Mouse (Mus musculus): ENCODE measurements around the gene Dip2a. TPM values are rescaled to one million over a fixed set of nuclear protein-coding genes. Genes with fewer than 3 reads are reported as not detected.
A peak's percentile ranks its signal among the peaks of the same experiment; 100 is the strongest.

Dip2a gene
- 10 to 100 TPM; 30.8 to 39.4 TPM for total RNA-seq (2021)
- long read RNA-seq, experiment 1, full-length matches to known transcripts, result 2 of 10 reads
- long read RNA-seq, experiment 1, partial matches to known transcripts, result 3 of 10 reads
- long read RNA-seq, experiment 1, other reads (novel, unspliced or antisense), result 5 of 10 reads
- long read RNA-seq, experiment 2, full-length matches to known transcripts, result 1 of 1 reads
- long read RNA-seq, experiment 2, partial matches to known transcripts, result 0 of 1 reads
- long read RNA-seq, experiment 2, other reads (novel, unspliced or antisense), result 0 of 1 reads

DNA sequence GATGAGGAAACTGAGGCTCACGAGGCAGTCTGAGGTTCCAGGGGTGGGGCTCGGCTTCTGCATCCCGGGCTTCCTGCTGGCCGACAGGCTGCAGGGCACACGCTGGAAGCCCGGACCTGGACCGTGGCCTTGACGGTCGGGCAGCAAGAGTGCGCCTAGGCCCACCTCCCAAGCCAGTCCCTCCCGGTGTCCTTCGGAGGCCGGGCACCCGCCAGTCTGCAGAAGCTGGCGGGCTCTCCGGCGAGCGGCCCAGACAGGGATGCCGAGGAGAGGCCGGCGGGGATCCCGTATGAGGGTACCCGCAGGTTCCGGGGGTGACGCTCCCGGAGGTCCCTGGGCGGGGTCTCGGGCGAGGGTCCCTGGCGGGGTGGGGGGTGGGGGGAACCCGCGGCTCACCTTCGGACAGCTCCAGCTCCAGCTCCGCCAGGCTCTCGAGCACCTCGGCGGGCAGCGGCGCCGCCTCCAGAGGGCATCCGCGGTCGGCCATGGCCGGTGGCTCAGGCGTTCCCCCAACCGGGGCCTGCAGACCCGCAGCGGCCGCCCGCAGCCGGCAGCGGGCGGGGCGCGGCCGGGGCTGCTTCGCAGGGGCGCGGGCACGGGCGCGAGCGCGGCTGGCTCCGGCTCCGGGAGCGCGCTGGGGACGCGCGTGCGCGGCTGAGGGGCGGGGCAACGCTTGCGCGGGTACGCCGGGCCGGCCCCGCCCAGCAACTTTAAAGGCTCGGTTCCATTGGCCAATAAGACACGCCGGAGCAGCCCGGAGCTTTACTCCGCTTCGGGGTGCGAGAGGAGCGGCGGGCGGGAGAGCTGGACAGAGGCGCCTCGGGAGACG is at the start of gene Dip2a:
Gene Dip2a (minus strand): TSS at position 581 of the 829 bp plus-strand sequence.
- peak; percentile 99 for DNase-seq

DNA sequence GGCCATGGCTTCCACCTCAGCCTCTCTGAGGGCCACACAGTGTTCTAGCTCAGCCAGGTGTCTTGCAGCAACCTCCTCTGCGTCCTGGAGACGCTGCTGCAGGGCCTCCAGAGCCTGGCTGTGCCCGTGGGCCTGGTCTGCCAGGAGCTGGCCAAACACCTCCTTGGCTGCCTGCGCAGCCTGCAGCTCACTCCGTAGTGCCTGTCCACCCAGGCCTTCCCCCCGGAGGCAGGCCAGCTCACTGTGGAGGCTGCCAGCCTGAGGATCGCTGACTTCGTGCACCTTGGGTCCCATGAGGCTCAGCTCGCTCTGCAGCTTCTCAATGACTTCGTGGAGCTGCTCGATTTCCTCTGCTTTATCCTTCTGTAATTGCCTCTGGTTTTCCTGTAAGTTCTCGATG is 47.5 kb upstream of the Dip2a start:
- DNase-seq, result no peak

- DNase-seq, result no peak
Observed at GRCm38 (mm10) chr10:76391786-76392185, 46.7 kb upstream of the Dip2a start.

DNA sequence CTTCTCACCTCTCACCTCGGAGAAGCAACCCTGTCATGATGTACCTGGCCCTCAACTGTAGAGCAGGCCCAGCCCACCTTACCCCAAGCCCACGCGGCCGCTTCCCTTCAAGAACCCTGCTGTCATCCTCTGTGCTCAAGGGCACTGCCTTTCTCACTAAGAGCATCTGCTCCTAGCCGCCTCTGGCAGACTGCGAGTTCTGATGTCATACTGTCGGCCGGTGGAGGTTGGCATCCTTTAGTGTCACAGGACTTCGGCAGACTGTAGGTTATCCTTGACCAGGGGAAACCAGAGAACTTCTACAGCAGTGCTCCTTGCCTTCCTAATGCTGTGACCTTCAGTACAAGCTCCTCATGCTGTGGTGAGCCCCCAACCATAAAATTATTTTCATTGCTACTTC is 46.1 kb upstream of the Dip2a start:
- DNase-seq, result no peak

- peak; percentile 51 for DNase-seq
Observed at GRCm38 (mm10) chr10:76374981-76375380, 29.9 kb upstream of the Dip2a start.

GRCm38 (mm10) chr10:76371736-76372135 is 26.6 kb upstream of the Dip2a start:
- DNase-seq, result no peak

- no peak for DNase-seq
Observed at GRCm38 (mm10) chr10:76368766-76369165, 23.7 kb upstream of the Dip2a start.

GRCm38 (mm10) chr10:76363233-76363632 is 18.1 kb upstream of the Dip2a start:
- no peak for DNase-seq

DNA sequence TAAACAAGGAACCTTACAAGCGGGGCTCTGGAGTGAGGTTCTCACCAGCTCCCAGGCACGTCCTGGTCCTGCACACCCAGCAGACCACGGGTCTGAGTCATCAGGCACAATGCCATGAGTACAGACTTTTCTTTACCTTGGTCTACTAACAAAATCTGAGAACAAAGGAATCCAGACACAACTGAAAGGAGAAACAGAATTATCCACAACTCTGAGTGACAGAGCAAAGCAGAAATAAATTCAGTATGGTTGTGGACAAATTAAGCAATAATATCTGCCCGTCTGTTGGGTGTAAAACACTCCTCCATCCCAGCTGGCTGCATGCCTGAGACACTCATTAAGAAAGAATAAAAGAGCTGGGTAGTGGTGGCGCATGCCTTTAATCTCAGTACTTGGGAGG is 13.4 kb upstream of the Dip2a start:
- DNase-seq, result peak; percentile 39

DNA sequence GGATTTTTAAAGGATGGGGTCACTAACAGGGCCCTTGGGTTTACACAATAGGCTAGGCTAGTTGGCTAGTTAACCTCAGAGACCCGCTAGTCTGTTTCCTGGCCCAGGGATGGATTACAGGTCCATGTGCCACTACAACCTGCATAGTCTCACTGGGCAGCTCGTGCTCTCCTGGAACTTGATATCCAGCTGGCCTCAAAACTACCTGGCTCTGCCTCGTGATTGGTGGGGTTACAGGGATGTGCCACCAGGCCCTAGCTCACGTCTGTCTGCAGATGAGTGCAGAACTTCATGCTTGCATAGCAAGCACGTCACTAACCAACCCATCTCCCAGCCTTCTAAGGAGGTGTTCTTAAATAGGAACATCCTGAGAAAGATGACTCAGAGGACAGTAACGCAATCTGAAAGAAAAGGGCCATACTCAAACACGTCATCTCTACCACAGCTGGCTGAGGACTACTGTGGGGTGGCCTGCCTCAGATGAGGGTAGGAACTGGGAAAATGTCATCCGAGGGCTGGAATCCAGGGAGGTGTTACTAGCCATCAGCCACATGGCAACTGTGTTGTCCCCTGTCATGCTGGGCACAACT is 12.3 kb upstream of the Dip2a start:
- DNase-seq, result no peak

GRCm38 (mm10) chr10:76354974-76355373 is 9.9 kb upstream of the Dip2a start:
- no peak for DNase-seq

- peak; percentile 72 for DNase-seq
Observed at GRCm38 (mm10) chr10:76353986-76354385, 8.9 kb upstream of the Dip2a start.

DNA sequence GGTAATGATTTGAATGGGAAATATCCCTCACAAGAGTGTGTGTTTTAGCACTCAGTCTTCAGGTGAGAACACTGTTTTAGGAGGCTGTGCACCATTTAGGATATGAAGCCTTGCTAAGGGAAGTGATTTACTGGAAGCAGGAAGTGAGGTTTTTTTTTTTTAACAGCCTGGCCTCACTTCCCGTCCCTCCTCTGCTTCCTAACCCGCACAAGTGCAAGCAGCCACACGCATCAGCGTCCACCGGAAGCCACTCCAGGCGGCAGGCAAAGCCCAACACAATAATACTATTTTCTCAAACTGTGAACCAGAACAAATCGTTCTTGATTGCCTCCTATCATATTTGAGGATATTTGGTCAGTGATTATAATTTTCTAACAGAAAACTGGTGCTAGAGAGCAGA is 6.9 kb upstream of the Dip2a start:
- DNase-seq, result no peak

DNA sequence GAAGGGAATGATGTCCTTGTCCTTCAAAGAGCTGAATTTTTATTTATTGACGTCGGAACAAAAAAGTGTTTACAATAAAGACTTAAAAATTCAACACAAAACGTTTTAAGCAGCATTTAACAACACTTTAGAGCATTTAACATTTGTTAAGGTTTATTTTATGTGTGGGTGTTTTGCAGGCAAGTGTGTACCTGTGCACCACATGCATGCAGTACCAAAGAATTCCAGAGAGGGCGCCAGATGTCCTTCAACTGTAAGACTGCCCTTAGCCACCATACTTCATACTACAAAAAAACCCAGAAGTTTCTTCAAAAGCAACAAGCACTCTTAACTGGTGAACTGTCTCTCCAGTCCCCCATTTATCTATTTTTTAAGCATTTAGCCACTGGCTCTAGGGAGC is 1.5 kb upstream of the Dip2a start:
- peak; percentile 78 for DNase-seq

DNA sequence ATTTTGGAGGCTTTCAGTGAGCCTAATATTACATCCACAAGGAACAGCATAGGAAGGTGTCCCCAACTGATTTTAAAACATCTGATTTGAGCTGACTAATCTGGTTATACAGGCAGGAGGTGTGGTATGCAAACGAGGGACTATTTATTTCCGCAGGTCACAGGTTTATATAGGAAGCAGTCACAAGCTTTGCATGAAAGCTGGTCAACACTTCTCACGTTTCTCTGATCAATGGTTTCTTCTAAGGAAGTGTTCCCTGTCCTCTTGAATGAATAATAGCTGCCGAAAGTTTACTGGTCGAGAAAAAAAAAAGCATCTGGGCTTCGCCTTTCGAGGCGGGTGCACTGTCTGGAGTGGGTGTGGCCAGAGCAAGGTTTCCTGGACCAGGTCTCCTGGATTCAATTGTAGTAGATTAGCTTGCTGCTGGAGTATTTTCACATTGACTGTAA is 976 bp upstream of the Dip2a start:
- peak; percentile 48 for DNase-seq

GRCm38 (mm10) chr10:76345540-76345902 is 430 bp upstream of the Dip2a start:
- no peak for DNase-seq

DNA sequence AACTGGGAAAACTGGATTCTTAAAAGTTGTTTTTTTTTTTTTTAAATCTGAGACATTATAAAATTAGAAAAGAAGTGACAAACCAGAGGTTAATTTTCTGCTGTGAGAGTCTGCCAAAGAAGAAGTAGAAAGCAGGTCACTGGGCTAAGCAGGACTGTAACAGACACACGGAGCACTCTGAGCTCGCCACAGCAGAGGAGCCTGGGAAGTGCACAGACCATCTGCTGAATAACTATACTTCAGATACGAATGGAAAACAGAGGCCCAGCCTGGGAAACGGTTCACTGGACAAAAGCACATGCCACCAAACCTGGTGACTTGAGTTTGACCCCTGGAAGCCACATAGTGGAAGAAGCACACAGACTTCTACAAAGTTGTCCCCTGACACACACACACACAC is 10.7 kb downstream of the Dip2a start:
- DNase-seq, result no peak

GRCm38 (mm10) chr10:76332040-76332439 is 13.1 kb downstream of the Dip2a start:
- no peak for DNase-seq

- no peak for DNase-seq
Observed at GRCm38 (mm10) chr10:76329093-76329492, 16.0 kb downstream of the Dip2a start.

DNA sequence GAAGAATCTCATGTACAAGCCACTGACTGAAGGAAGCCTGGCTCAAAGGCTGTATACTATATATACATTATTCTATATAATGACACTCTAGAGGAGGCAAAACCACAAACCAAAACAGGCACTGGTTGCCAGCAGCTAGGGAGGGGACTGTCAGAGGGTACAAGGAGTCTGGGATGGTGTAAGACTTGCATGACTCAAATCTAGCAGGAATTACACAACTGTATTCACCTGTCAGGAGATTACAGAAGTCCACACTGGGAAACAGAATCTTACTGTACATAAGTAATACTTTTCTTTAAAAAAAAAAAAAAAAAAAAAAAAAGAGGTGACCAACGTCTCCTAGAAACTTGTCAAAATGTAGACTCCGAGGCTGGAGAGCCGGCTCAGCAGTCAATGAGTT is 16.5 kb downstream of the Dip2a start:
- no peak for DNase-seq

GRCm38 (mm10) chr10:76326304-76327006 is 18.6 kb downstream of the Dip2a start:
- peak; percentile 74 for DNase-seq

GRCm38 (mm10) chr10:76317623-76318022 is 27.5 kb downstream of the Dip2a start:
- DNase-seq, result no peak

GRCm38 (mm10) chr10:76316194-76316593 is 28.9 kb downstream of the Dip2a start:
- DNase-seq, result no peak

Measured in adrenal gland, postnatal 10 days (tissue).